Mouse (Mus musculus) G1E (cell line): ENCODE results near the gene Gm10271.

Experiments used
- CTCF ChIP-seq: IDR thresholded peaks from 2 replicates; pipeline ENCODE4 v1.5.1; 2012; ENCODE audit warnings: low read depth, low read length, inconsistent platforms, mixed read lengths
- GATA1 ChIP-seq: IDR thresholded peaks from 2 replicates; pipeline ENCODE4 v1.6.1; 2012; ENCODE audit warnings: borderline replicate concordance, low read length, inconsistent platforms, mixed read lengths
- GATA2 ChIP-seq: IDR thresholded peaks from 2 replicates; pipeline ENCODE4 v1.6.1; 2012; ENCODE audit warnings: low read depth, low read length, inconsistent platforms, borderline replicate concordance
- TAL1 ChIP-seq: conservative IDR thresholded peaks from 2 replicates; pipeline ENCODE4 v1.6.1; 2012; ENCODE audit warnings: low read depth, low read length, inconsistent platforms, mixed read lengths

- TF ChIP-seq CTCF: no peak
- TF ChIP-seq TAL1: no peak
- TF ChIP-seq GATA1: no peak
- TF ChIP-seq GATA2: no peak
Observed at GRCm38 (mm10) chr10:116935028-116935427, 37.4 kb downstream of the Gm10271 start.
